Mouse (Mus musculus): ENCODE measurements around the gene Fzr1. TPM values are rescaled to one million over a fixed set of nuclear protein-coding genes. Genes with fewer than 3 reads are reported as not detected.

Fzr1 gene
- polyA plus RNA-seq, 1 experiment from 2014 or later = 70.0 TPM

GRCm38 (mm10) chr10:81363436-81364346 lies 14.6 kb downstream of the Fzr1 start:
- H3K27me3 ChIP-seq (ENCODE audit: control insufficient read depth, insufficient read depth, low read length) = no peaks in the 10 kb centered on the region
- no peaks in the 10 kb centered on the region for H3K9me3 ChIP-seq (replicated peaks; ENCODE audit: control insufficient read depth, low read length)
- peaks cover 64% of the 10 kb centered on the region for H3K4me1 ChIP-seq (ENCODE audit: control insufficient read depth, insufficient read depth, low read length)
- H3K36me3 ChIP-seq (ENCODE audit: control insufficient read depth, insufficient read depth, low read length) = peaks cover 19% of the 10 kb centered on the region
- WGBS (ENCODE audit: insufficient replicate concordance) = 4% methylated on average over 41 of the region's 54 CpGs
- peak overlapping the region; percentile 33 for H3K4me3 ChIP-seq (ENCODE audit: low read depth, low read length)
- peak; percentile 56 for ATAC-seq (replicated peaks; ENCODE audit: insufficient number of reproducible peaks, low FRiP score, low TSS enrichment)
- H3K4me2 ChIP-seq = peak overlapping the region; percentile 69
- H3K9ac ChIP-seq (ENCODE audit: low read depth, low read length) = peak overlapping the region; percentile 60
- H3K27ac ChIP-seq (ENCODE audit: low read depth, low read length) = peak overlapping the region; percentile 95

DNA sequence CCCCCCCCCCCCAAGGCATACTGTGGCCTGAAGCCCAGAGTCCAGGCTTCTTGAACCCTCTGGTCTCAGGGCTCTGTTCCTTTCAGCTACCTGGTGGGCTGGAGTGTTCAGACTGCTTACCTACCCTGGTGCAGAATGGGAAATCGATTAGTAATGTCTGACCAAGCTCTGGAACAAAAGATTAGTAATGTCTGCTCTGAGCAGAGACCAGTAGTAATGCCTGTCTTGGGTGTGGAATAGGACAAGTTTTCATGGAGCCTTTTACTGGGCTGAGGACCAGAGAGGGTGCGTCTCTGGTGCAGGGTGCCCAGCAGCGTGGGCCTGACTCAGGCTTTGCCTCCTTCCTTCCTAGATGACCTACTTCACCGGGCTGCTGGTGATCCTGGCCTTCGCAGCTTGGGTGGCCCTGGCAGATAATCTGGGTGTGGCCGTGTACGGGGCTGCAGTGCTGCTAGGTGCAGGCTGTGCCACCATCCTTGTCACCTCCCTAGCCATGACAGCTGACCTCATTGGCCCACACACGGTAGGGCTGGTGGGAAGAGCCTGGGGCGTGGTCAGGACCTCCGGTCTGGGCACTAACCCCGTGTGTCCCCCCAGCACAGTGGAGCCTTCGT lies 15.9 kb downstream of the Fzr1 start:
- H3K36me3 ChIP-seq (ENCODE audit: control insufficient read depth, insufficient read depth, low read length) = peaks cover 6% of the 10 kb centered on the region
- WGBS (ENCODE audit: insufficient replicate concordance) = 45% methylated on average over 12 of the region's 12 CpGs
- H3K9ac ChIP-seq (ENCODE audit: low read depth, low read length) = peak overlapping the region; percentile 60
- no peaks in the 10 kb centered on the region for H3K27me3 ChIP-seq (ENCODE audit: control insufficient read depth, insufficient read depth, low read length)
- H3K4me2 ChIP-seq = peak overlapping the region; percentile 69
- H3K4me3 ChIP-seq (ENCODE audit: low read depth, low read length) = peak overlapping the region; percentile 33
- peaks cover 71% of the 10 kb centered on the region for H3K4me1 ChIP-seq (ENCODE audit: control insufficient read depth, insufficient read depth, low read length)
- ATAC-seq (replicated peaks; ENCODE audit: insufficient number of reproducible peaks, low FRiP score, low TSS enrichment) = peak; percentile 39; the same call in 1 of the 2 replicates
- peak overlapping the region; percentile 95 for H3K27ac ChIP-seq (ENCODE audit: low read depth, low read length)
- no peaks in the 10 kb centered on the region for H3K9me3 ChIP-seq (replicated peaks; ENCODE audit: control insufficient read depth, low read length)

GRCm38 (mm10) chr10:81360721-81361120 lies 17.6 kb downstream of the Fzr1 start:
- Histone ChIP-seq H3K4me2 (peak overlapping the region; percentile 22), H3K36me3 (ENCODE audit: control insufficient read depth, insufficient read depth, low read length) (no peaks in the 10 kb centered on the region), H3K4me3 (ENCODE audit: low read depth, low read length) (no peak overlapping the region), H3K4me1 (ENCODE audit: control insufficient read depth, insufficient read depth, low read length) (peaks cover 67% of the 10 kb centered on the region), H3K27me3 (ENCODE audit: control insufficient read depth, insufficient read depth, low read length) (no peaks in the 10 kb centered on the region), H3K27ac (ENCODE audit: low read depth, low read length) (peak overlapping the region; percentile 35; the same call in 1 of the 2 replicates), H3K9me3 (replicated peaks; ENCODE audit: control insufficient read depth, low read length) (no peaks in the 10 kb centered on the region), H3K9ac (ENCODE audit: low read depth, low read length) (peak overlapping the region; percentile 39; the same call in 1 of the 2 replicates)
- WGBS (ENCODE audit: insufficient replicate concordance) = 62% methylated on average over 8 of the region's 8 CpGs
- ATAC-seq (replicated peaks; ENCODE audit: insufficient number of reproducible peaks, low FRiP score, low TSS enrichment) = no peak

GRCm38 (mm10) chr10:81358841-81359240 lies 19.5 kb downstream of the Fzr1 start:
- Histone ChIP-seq H3K9ac (ENCODE audit: low read depth, low read length) (peak overlapping the region; percentile 85; the same call in 1 of the 2 replicates), H3K9me3 (replicated peaks; ENCODE audit: control insufficient read depth, low read length) (no peaks in the 10 kb centered on the region), H3K27me3 (ENCODE audit: control insufficient read depth, insufficient read depth, low read length) (no peaks in the 10 kb centered on the region), H3K4me2 (peak overlapping the region; percentile 90), H3K4me1 (ENCODE audit: control insufficient read depth, insufficient read depth, low read length) (peaks cover 50% of the 10 kb centered on the region), H3K4me3 (ENCODE audit: low read depth, low read length) (peak overlapping the region; percentile 68), H3K36me3 (ENCODE audit: control insufficient read depth, insufficient read depth, low read length) (no peaks in the 10 kb centered on the region), H3K27ac (ENCODE audit: low read depth, low read length) (peak overlapping the region; percentile 47; the same call in 1 of the 2 replicates)
- ATAC-seq (replicated peaks; ENCODE audit: insufficient number of reproducible peaks, low FRiP score, low TSS enrichment) = no peak
- WGBS (ENCODE audit: insufficient replicate concordance) = 56% methylated on average over 1 of the region's 1 CpGs

GRCm38 (mm10) chr10:81358209-81358608 lies 20.1 kb downstream of the Fzr1 start:
- WGBS (ENCODE audit: insufficient replicate concordance) = 21% methylated on average over 4 of the region's 4 CpGs
- Histone ChIP-seq H3K9ac (ENCODE audit: low read depth, low read length) (peak overlapping the region; percentile 85), H3K4me3 (ENCODE audit: low read depth, low read length) (peak overlapping the region; percentile 68), H3K4me1 (ENCODE audit: control insufficient read depth, insufficient read depth, low read length) (peaks cover 44% of the 10 kb centered on the region), H3K4me2 (peak overlapping the region; percentile 90), H3K27ac (ENCODE audit: low read depth, low read length) (peak overlapping the region; percentile 47), H3K36me3 (ENCODE audit: control insufficient read depth, insufficient read depth, low read length) (no peaks in the 10 kb centered on the region), H3K9me3 (replicated peaks; ENCODE audit: control insufficient read depth, low read length) (no peaks in the 10 kb centered on the region), H3K27me3 (ENCODE audit: control insufficient read depth, insufficient read depth, low read length) (no peaks in the 10 kb centered on the region)
- ATAC-seq (replicated peaks; ENCODE audit: insufficient number of reproducible peaks, low FRiP score, low TSS enrichment) = no peak

- peak; percentile 86 for ATAC-seq (replicated peaks; ENCODE audit: insufficient number of reproducible peaks, low FRiP score, low TSS enrichment)
- H3K4me3 ChIP-seq (ENCODE audit: low read depth, low read length) = peak within 1 kb of the TSS; percentile 68
- H3K9me3 ChIP-seq (replicated peaks; ENCODE audit: control insufficient read depth, low read length) = no peaks in the 10 kb centered on the region
- H3K27ac ChIP-seq (ENCODE audit: low read depth, low read length) = no peak within 1 kb of the TSS; the same call in none of the 2 replicates
- peak within 1 kb of the TSS; percentile 85 for H3K9ac ChIP-seq (ENCODE audit: low read depth, low read length)
- H3K4me2 ChIP-seq = peak within 1 kb of the TSS; percentile 90
- 4% methylated on average over 38 of the region's 79 CpGs for WGBS (ENCODE audit: insufficient replicate concordance)
- H3K27me3 ChIP-seq (ENCODE audit: control insufficient read depth, insufficient read depth, low read length) = no peaks in the 10 kb centered on the region
- H3K4me1 ChIP-seq (ENCODE audit: control insufficient read depth, insufficient read depth, low read length) = peaks cover 34% of the 10 kb centered on the region
- H3K36me3 ChIP-seq (ENCODE audit: control insufficient read depth, insufficient read depth, low read length) = no peaks in the 10 kb centered on the region
Observed at GRCm38 (mm10) chr10:81356991-81357844, 21.1 kb downstream of the Fzr1 start, which contains the start of gene Mfsd12. Gene Mfsd12 (plus strand): TSS chr10:81357491.

DNA sequence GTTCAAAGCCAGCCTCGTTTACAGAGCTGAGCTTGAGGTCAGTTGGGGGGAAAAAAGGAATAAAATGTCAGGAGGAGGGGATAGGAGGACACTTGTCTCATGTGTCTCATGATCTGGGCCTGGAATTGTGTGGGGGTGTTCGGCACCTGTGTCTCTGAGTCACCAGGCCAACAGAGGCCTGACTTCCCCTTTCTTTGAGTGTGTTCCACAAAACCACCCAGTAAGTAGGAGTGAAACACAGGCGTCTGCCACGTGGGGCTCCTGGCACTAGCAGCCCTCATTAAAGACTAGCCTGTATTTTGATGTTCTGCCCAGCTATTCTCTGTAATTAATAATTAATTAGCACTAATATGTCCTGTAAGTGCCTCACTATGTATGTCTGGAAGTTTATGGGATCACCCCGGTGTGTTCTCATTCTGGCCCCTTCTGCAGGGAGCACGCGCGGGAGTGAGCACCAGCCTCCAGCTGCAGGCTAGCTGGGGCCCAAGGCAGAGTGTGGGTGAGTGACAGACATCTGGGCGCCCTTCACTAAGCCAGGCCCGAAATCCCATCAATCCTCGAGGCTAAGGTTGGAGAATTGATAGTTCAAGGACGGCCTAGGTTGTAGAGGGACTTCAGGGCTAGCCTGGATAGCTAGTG lies 21.8 kb downstream of the Fzr1 start:
- Histone ChIP-seq H3K4me3 (ENCODE audit: low read depth, low read length) (peak overlapping the region; percentile 68), H3K36me3 (ENCODE audit: control insufficient read depth, insufficient read depth, low read length) (no peaks in the 10 kb centered on the region), H3K27me3 (ENCODE audit: control insufficient read depth, insufficient read depth, low read length) (no peaks in the 10 kb centered on the region), H3K27ac (ENCODE audit: low read depth, low read length) (no peak overlapping the region), H3K9ac (ENCODE audit: low read depth, low read length) (peak overlapping the region; percentile 2; the same call in 1 of the 2 replicates), H3K9me3 (replicated peaks; ENCODE audit: control insufficient read depth, low read length) (no peaks in the 10 kb centered on the region), H3K4me2 (peak overlapping the region; percentile 90), H3K4me1 (ENCODE audit: control insufficient read depth, insufficient read depth, low read length) (peaks cover 29% of the 10 kb centered on the region)
- no peak for ATAC-seq (replicated peaks; ENCODE audit: insufficient number of reproducible peaks, low FRiP score, low TSS enrichment)
- WGBS (ENCODE audit: insufficient replicate concordance) = 53% methylated on average over 12 of the region's 12 CpGs
